Mouse (Mus musculus): Measurements from ENCODE around the gene Bcas3.

The Bcas3 gene

DNA sequence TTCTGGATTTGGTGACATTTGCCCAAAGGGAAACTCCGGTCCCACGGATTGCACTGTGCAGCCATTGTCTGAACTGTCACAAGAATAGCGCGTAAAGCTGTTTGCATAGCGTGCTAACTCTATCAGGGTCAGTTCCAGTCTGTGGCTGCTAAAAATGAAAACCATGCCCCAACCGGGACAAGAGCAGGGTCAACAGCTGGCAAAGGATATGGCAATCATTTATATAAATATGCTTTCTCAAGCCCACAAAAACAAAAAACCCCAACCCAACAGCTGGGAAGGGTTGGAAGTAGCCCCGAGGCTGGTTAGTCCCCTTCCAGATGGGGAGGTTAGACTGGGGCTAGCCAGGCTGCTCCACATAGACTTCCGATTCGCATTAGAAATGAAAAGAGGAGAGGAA, 314.8 kb downstream of the Bcas3 start:
- DNase-seq (ENCODE audit: low read depth), result no peak

DNA sequence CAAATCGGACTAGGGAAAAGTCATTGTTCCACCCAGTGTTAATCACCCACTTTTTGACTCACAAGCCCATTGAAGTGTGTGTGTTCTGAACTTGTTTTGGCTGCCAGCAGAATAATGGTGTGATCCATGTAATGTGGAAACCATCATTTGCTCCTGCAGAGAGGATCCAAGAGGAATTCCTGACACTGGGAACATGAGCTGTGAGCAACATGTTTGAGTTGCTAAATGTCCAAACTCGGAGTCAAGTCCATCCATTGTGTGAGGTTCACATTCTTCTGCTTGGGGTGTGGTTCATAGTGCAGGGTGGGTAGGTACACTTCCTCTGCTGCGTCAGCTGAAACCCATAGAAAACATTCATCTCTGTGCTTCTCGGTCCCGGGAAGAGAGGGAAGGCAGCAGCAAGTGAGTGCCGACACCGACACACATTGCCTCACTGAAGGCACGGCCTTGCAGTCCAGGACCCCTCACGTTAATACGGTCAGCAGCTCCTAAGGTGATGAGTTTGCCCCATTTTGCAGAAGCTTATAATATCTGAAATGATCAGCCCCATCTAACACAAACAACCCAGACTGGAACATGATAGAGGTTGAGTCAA, 320.0 kb downstream of the Bcas3 start:
- DNase-seq (ENCODE audit: low read depth), result no peak

- DNase-seq (ENCODE audit: low read depth), result no peak
These were observed 322.3 kb downstream of the Bcas3 start for GRCm38 (mm10) chr11:85675244-85675643.

DNA sequence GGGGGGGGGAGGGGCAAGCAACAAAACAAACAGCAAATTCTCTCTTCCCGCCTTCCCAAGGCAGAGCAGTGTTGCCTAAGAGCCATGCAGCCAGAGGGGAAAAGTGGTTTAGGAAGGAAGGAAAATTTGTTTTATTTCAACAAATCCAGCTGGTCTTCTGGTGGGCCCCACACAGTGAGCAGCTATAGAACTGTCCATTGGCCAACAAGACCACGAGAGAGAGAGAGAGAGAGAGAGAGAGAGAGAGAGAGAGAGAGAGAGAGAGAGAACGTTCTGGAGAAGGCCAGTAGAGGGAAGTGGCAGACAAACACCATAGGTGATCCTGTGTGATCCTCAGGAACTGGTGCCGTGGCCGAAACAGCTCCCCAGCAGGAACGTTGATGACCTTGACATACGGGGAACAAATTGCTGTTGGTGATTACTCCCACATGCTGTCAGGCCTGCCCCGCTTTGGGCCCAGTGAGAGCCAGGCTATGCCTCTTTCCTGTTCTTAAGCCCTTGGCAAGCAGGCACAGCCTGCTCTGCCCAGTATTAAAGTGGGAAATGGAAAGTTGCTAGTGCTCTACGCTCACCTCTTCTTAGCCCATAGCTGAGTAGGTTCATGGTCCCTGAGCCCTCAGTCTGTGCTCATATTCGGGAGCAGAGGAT, 323.5 kb downstream of the Bcas3 start:
- DNase-seq (ENCODE audit: low read depth), result no peak

- no peak for DNase-seq (ENCODE audit: low read depth)
These were observed 325.7 kb downstream of the Bcas3 start for GRCm38 (mm10) chr11:85678666-85679065.

DNA sequence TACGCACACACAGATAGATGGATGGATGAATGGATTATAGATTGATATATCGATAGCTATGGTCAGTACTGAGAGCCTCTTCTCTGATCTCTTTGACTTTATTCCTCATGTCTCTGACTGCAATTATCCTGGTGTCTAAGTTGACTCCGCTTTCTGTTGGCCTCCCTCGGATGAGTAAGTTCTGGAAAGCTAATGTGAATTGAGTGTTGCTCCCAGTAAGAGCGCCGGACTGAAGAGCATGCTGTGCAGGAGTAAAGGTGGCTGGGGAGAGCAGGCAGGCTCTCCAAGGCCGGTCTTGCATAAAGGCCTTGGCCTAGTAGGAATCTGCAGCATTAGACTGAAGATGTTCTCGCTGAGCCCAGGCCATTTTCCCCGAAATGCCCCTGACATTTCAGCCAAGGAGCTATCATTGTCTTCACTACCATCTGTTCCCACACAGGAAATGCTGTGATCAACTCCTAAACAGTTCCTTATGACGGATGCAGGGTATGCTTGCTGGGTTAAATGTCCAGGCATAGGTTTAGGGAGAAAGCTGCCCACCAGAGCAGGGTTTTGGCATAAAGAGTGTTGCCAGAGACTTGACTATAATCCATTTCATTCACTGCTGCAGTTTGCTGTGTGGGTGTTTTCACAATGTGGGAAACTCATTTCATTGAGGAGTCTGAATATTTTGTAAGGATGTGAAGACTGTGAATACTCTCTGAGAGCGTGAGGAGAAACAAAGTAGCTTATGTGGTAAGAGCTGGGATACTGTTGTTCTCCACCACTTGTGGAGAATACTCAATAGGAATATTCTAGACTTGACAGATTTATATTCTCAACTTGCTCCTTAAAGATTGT, 328.8 kb downstream of the Bcas3 start:
- no peak for DNase-seq (ENCODE audit: low read depth)

DNA sequence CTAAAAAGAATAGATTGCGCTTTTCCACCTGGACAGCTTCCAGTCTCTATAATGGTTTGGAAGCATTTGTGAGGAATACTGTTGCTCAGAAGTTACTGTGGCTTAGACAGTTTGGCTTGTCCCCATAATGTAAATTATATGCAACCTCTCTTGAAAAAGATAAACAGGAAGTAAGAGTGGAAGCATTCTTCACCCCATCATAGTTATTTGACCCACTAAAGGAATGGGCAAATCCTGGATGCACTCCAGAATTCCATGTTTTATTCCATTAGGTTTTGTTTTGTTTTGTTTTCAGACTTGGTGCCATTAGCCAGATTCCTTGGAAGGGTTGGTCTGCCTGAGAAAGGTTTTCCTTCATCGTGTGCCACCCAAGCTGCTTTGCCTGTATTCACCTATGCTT, 332.0 kb downstream of the Bcas3 start:
- DNase-seq (ENCODE audit: low read depth), result no peak

DNA sequence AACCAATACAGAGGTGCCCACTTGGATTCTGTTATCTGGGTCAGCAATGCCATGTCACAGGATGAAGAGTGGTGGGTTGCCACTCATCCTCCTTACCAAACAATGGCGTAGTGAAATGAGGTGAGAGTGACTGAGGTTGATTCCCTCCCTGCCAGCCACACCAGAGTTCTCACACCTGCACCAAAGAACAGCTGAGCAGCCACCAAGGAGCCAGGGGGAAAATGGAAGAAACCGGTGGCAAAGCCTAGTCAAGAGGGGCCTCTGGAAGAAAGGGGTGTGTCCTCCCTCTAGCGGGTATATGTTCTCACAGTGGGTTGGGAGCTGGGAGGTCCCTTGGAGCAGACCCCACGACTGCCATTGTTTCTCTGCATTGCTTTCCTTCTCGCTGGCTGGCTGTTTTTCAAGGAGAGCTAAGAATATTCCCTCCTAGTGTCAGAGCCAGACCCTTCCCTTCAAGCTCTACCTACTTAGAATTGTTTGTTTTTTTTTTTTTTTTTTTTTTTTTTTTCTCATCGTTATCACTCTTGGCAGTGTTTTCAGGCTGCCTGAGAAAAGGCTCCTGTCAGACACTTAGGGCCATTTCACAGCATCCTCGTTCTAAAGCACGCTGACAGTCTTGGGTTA, 335.0 kb downstream of the Bcas3 start:
- DNase-seq (ENCODE audit: low read depth), result no peak

DNA sequence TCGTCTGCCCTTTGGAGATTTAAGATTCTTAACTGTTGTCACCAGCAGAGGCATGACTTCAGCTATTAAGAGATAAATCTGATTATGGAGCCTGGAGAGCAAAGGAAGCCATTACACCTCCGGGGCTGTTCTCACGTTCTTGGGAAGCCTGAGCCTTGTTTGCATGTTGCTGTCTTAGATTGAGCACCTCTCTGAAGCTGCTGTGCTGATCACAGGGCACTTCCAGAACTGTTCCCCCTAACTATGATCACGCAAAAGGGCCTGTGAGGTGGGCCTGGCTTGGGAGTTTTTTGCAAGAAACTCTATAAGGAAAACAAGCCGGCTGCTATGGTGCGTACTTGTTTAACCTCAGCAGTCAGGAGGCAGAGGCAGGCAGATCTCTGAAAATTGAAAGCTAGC, 335.5 kb downstream of the Bcas3 start:
- no peak for DNase-seq (ENCODE audit: low read depth)

DNA sequence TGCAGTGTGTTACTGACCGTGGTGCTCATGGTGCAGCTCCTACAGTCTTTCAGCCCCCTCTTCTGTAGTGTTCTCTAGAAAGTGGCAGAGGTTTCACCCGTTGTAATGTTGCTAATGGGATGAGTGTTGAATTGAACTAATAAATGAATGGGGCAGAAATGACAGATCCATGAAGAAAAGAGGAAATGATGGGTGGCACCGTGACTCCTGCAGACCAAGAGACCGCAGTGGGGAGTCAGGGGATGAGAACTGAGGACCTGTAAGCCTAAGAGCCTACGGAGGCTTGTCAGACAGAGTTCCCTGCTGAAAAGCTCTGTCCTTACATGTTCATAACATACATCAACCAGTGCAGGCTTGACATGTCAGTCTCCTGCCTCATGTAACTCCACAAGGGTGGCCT, 336.3 kb downstream of the Bcas3 start:
- no peak for DNase-seq (ENCODE audit: low read depth)

DNA sequence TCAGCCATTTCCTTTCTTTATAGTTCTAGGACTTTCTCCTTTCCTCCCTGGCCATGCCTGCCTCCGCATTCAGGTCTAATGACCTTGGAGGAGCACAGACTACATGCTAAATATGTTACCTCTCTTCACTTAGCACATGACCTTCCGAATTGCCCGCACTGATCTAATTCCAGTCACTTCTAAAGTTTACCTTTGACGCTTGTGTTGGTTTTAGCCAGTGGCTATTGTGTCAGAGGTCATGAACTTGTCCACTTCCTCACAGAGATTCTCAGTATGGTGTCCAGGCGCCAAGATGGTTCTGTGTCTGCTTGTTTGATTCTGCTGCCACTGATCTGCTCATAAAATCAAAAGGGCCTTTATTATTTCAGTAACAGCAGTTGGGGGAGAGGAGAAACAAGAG, 338.3 kb downstream of the Bcas3 start:
- DNase-seq (ENCODE audit: low read depth), result no peak

DNA sequence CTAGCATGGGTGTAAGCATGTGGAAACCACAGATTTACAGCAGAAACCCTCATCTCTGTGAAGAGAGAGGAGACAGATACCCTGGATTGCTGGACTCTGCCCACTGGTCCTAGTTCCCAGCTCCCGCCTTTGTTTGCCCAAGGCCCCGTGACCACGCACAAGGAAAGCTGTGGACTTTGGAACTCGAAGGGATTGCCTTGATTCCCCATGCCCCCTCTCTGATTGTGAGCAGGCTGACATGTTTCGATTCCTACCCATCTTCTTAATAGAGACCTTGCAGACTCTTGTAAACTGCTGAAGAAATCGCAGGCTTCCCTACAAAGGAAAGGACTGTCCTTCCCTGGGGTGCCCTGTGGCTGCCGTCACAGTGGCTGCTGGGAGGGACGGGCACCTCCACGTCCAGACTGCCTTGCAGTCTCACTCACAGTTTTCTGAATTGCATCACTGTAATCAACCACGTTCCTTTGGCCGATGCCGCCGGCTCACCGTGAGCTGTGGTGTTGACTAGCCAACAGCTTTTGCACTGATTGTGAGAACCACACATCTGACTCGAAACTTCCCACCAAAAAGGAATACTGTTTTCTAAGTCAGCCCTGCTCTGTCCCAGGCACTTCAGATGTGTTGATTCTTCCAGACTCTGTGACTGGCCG, 342.8 kb downstream of the Bcas3 start:
- DNase-seq (ENCODE audit: low read depth), result no peak

DNA sequence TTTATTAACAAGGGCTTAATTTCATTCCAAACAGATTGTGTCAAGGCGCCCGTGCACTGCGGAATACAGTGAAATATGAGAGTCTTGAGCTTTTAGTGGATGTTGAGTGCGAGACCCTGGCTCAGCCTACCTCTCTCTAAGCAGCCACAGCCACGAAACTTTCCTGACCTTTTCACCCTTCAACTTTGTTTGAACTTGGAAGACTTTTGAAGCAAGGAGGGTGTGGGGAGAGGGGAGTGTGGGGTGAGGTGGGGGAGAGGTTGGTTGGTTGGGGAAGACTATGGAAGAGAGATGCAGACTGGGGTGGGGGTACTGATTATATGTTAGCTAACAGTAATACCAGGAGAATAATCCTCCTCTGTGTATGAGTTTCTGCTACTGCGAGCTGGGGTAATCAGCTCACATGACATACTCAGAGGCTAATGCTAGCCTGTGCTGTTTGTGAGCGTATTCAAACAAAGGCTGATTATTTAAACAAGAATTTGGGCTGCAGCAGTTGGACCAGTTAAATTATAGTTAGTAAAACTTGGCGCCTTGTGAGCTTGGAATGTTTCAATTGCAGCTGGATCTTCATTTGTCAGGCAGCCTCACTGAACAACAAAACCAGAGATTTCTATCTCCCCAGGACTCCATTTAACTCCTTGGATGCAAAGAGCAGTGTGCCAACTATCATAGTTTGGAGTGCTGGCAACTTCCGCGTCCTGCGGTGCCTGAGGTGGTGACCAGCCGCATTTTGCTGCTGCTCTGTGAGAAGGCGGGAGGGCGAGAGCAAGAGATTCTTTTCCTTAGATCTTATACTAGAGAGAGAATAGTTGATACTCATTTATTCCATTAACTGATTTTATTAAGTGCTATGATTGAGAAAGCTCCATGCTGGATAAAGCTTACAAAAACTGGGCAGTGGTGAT, 343.8 kb downstream of the Bcas3 start:
- no peak for DNase-seq (ENCODE audit: low read depth)

GRCm38 (mm10) chr11:85697468-85697867, 344.5 kb downstream of the Bcas3 start:
- no peak for DNase-seq (ENCODE audit: low read depth)

DNA sequence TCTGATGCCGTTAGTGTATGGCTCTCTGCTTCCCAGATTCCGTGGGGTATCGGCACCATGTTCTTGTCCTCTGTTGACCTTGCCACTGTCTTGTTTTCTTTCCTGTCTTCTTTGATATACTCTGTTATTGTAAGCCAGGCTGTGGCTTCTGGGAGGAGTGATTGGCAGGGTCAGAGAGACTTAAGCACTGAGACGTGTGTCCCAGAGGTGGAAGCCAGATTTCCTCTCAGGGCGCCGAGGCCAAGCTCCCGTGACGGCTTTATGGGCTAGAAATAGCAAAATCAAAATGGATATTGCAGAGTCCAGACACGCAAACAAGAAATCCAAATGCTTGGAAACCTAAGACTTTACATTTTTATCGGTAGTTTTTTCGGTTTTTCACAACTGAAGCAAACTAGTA, 345.3 kb downstream of the Bcas3 start:
- no peak for DNase-seq (ENCODE audit: low read depth)

DNA sequence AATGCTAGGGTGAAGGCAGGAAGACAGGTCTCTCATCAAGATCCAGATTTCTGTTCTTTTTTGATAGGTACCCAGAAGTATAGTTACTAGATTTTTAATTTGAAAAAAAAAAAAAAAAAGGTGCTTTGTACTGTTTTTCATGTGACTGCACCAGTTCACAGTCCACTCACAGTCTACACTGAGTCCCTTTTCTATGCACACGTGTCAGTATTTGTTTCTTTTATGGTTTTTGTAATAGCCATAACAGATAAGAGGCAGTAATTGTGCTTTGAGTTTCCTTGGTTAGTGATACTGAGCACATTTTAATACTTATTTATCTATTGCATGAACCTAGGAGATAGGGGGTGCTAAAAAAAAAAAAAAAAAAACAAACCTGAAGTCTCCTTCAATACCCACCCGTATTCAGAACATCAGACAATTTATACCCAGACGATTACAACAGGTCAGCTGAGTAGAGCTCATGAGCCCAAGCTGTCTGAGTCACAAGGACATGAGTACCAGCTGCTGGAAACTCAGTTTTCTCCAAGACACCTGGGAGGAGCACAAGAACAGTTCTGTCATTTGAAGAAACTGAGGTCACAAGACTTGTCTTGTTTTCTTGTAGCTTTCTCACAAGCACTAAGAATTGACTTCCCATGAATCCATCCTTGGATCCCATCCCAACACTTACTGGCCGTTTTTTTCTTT, 351.2 kb downstream of the Bcas3 start:
- no peak for DNase-seq (ENCODE audit: low read depth)

- DNase-seq (ENCODE audit: low read depth), result no peak
These were observed 353.7 kb downstream of the Bcas3 start for GRCm38 (mm10) chr11:85706630-85707029.

GRCm38 (mm10) chr11:85707496-85707895, 354.5 kb downstream of the Bcas3 start:
- DNase-seq (ENCODE audit: low read depth), result no peak

DNA sequence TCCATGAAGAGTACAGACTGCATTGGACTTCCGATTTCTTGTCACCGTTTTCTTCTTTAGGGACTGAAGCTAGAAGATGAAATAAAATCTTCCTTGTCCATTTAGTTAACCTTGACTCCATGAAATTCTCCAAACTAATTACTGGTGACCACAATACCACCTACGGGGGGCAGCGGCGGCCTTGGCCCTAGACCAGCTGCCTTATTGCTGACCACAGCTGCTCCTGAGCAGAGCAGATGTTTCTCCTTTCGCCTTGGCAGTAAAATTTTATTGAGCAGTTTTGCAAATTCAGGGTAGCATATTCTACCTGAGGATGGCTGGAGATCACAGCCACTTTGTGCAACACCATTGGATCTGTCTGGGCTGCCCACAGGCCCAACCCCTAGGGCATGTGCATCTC, 356.2 kb downstream of the Bcas3 start:
- DNase-seq (ENCODE audit: low read depth), result no peak

DNA sequence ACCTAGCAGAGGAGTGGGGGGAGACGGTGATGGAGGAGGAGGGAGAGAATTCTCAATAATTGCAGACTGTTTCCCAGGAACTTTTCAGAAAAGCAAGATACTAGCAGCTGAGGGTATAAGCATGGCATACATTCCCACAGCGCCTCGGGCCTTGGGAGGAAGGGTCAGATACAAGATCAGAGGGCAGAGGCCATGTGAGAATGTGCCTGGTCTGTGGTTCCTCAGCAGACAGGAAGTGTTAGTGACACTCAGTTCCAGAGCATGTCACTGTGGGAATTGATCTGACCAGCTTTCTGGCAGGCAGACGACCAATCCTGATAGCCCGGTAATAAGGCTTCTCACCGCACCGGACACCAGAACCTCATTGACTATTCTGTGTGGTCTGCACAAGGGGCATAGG, 357.2 kb downstream of the Bcas3 start:
- DNase-seq (ENCODE audit: low read depth), result no peak
